8 mouse cellular contexts compared by ENCODE assay signal in the genomic region with DNA sequence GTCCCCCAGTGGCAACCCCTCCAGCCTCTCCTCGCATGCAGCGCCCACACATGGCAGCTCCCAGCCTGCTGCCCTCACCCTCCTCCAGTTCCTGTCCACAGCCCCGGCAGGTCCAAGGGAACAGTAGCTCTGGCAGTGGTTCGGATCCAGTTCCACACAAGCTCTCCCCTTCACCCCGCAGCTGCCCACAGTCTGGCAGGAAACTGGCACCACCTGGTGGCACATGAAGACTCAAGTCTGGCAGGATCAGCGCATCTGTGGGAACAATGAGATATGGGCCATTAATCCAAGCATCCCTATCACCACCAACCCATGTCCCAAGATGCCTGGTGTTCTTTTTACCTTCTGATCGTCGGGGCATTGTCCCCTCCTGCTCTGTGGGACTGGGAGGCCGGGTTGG. TPM values are rescaled to one million over a fixed set of nuclear protein-coding genes. Genes with fewer than 3 reads are reported as not detected.
DNase-seq lines count a peak whose midpoint lies in the region; ATAC-seq and TF ChIP-seq lines count a peak whose summit lies in the region.

No protein-coding gene starts in this region.

- no peak overlapping the region for H3K27ac ChIP-seq in kidney, adult 2 months (ENCODE audit: insufficient read depth, low read depth, low read length)
- no peak overlapping the region for H3K27ac ChIP-seq in ES-E14 (ENCODE audit: insufficient read depth, low read depth, low read length, poor library complexity, severe bottlenecking)
- H3K27ac ChIP-seq in limb, embryonic 13.5 days: no peak overlapping the region

- peak overlapping the region; percentile 19; the same call in 1 of the 2 replicates for H3K9ac ChIP-seq in ES-E14 (ENCODE audit: insufficient read depth, low read depth, low read length, poor library complexity, severe bottlenecking)
- peak overlapping the region; percentile 27 for H3K9ac ChIP-seq in limb, embryonic 13.5 days

- in situ Hi-C loops in ES-E14 (cut with MboI; ENCODE audit: low sequenced_read_pairs in 2 of 2, unreplicated experiment in 2 of 2): no loop called here

- no peak overlapping the region for H3K4me3 ChIP-seq in kidney, adult 2 months (ENCODE audit: insufficient read depth, low read depth, low read length)
- peak overlapping the region in 1 of 2 experiments; percentile 25; a peak in 2 of 4 replicates for H3K4me3 ChIP-seq in ES-E14 (ENCODE audit: insufficient read depth in 1 of 2, low read depth in 1 of 2, low read length in 2 of 2, poor library complexity in 1 of 2, severe bottlenecking in 1 of 2)
- peak overlapping the region; percentile 87 for H3K4me3 ChIP-seq in limb, embryonic 13.5 days

- no peaks in the 10 kb centered on the region; the same call in 1 of the 2 replicates for H3K4me1 ChIP-seq in kidney, adult 2 months (ENCODE audit: control insufficient read depth, insufficient read depth, low read length)
- H3K4me1 ChIP-seq in ES-E14 (ENCODE audit: control insufficient read depth in 2 of 2, insufficient read depth in 2 of 2, low read length in 2 of 2, poor library complexity in 1 of 2): peaks cover 5 to 9% of the 10 kb centered on the region in 2 experiments
- H3K4me1 ChIP-seq in limb, embryonic 13.5 days: peaks cover 23% of the 10 kb centered on the region

- no peak for ATAC-seq in limb, embryonic 13.5 days (ENCODE audit: low FRiP score, low read depth)

- WGBS in kidney, adult 2 months: 54% methylated on average over 9 of the region's 9 CpGs
- 88% methylated on average over 9 of the region's 9 CpGs for WGBS in limb, embryonic 13.5 days

- peak; percentile 51 for DNase-seq in adrenal gland, postnatal 10 days
- DNase-seq in adrenal gland, adult 2 months: no peak
- peak; percentile 29 for DNase-seq in kidney, adult 2 months
- no peak for DNase-seq in kidney, postnatal 14 days
- DNase-seq in ES-E14 (ENCODE audit: low read depth, low spot score): no peak
- no peak for DNase-seq in ovary, adult 18-20 months (ENCODE audit: low spot score)
- DNase-seq in left cerebral cortex, adult 18-20 months (ENCODE audit: low spot score in 2 of 2): no peak

- peak; percentile 35 for TF ChIP-seq CTCF in kidney, adult 2 months (conservative IDR thresholded peaks at IDR 0.05; ENCODE audit: insufficient read depth, insufficient read length, low read depth, low read length)

- H3K36me3 ChIP-seq in kidney, adult 2 months (ENCODE audit: control insufficient read depth, insufficient read depth, low read length): peaks cover 10% of the 10 kb centered on the region
- peaks cover 62% of the 10 kb centered on the region for H3K36me3 ChIP-seq in ES-E14 (ENCODE audit: control insufficient read depth, insufficient read depth, low read length, poor library complexity, severe bottlenecking)
- peaks cover 83% of the 10 kb centered on the region for H3K36me3 ChIP-seq in limb, embryonic 13.5 days

- TF ChIP-seq POLR2A in kidney, adult 2 months (IDR thresholded peaks at IDR 0.05; ENCODE audit: low read depth, low read length): no peak

- no peaks in the 10 kb centered on the region for H3K27me3 ChIP-seq in kidney, adult 2 months (replicated peaks; ENCODE audit: control insufficient read depth, insufficient read depth, low read length)
- no peaks in the 10 kb centered on the region for H3K27me3 ChIP-seq in limb, embryonic 13.5 days

- no peaks in the 10 kb centered on the region for H3K9me3 ChIP-seq in ES-E14 (ENCODE audit: control insufficient read depth, insufficient read depth, low read depth, low read length)
- peaks cover 6% of the 10 kb centered on the region for H3K9me3 ChIP-seq in limb, embryonic 13.5 days

- H3K4me2 ChIP-seq in limb, embryonic 13.5 days (replicated peaks): no peak overlapping the region

TF ChIP-seq in ES-E14, 5 proteins besides CTCF, POLR2A, EP300 and RAD21:
- TF ChIP-seq ZC3H11A (IDR thresholded peaks at IDR 0.05; ENCODE audit: borderline replicate concordance, low read depth, low read length) (no peak), MAFK (IDR thresholded peaks at IDR 0.05; ENCODE audit: insufficient read depth, low read depth, low read length) (no peak), HCFC1 (IDR thresholded peaks at IDR 0.05; ENCODE audit: borderline replicate concordance, insufficient read depth, low read length) (no peak), ZNF384 (IDR thresholded peaks at IDR 0.05; ENCODE audit: low read depth, low read length) (no peak), CHD2 (IDR thresholded peaks at IDR 0.05; ENCODE audit: low read depth, low read length) (no peak)
TF ChIP-seq in ES-E14: peak in this region for 0.

RNA-seq across cellular contexts. Expression of a gene that starts 2.2 kb away (rescaled TPM):
- total RNA-seq in adrenal gland, postnatal 10 days (2021): 10 to 100 TPM; 23.0 to 23.7 TPM
- total RNA-seq in adrenal gland, adult 2 months (2021): 10 to 100 TPM; 28.5 to 29.5 TPM
- polyA plus RNA-seq in adrenal gland, adult 2 months (2012; rRNA removed): 75.5 and 77.8 TPM in 2 replicates
- 22.9 and 29.8 TPM in 2 replicates for polyA plus RNA-seq in kidney, adult 2 months (2012; rRNA removed)
- total RNA-seq in ES-E14 (2012; rRNA removed): 15.2 and 18.5 TPM in 2 replicates
- polyA plus RNA-seq in limb, embryonic 13.5 days (2015; fragmentation: Nextera tagmentation; extraction: Ambion mirVana): 10.9 and 11.0 TPM in 2 replicates
- total RNA-seq in left cerebral cortex, adult 18-20 months (2021): 10 to 100 TPM; 24.2 to 28.7 TPM

RNA-seq across cellular contexts. Expression of a gene that starts 6.7 kb away (rescaled TPM):
- 10 to 100 TPM; 38.9 to 48.2 TPM for total RNA-seq in adrenal gland, postnatal 10 days (2021)
- total RNA-seq in adrenal gland, adult 2 months (2021): 10 to 100 TPM; 39.5 to 45.7 TPM
- polyA plus RNA-seq in adrenal gland, adult 2 months (2012; rRNA removed): 26.8 and 35.7 TPM in 2 replicates
- polyA plus RNA-seq in kidney, adult 2 months (2012; rRNA removed): 54.1 and 61.0 TPM in 2 replicates
- 74.5 and 76.8 TPM in 2 replicates for total RNA-seq in ES-E14 (2012; rRNA removed)
- 72.6 and 76.3 TPM in 2 replicates for polyA plus RNA-seq in limb, embryonic 13.5 days (2015; fragmentation: Nextera tagmentation; extraction: Ambion mirVana)
- total RNA-seq in left cerebral cortex, adult 18-20 months (2021): 10 to 100 TPM; 35.4 to 40.1 TPM

RNA-seq across cellular contexts. Expression of a gene that starts 6.9 kb away (rescaled TPM):
- total RNA-seq in adrenal gland, postnatal 10 days (2021): 10 to 100 TPM; 79.2 to 90.3 TPM
- total RNA-seq in adrenal gland, adult 2 months (2021): 100 to 1,000 TPM in 1 of 2 experiments, 10 to 100 TPM in 1; 85.7 to 115 TPM
- polyA plus RNA-seq in adrenal gland, adult 2 months (2012; rRNA removed): 85.1 and 92.2 TPM in 2 replicates
- 94.1 and 95.5 TPM in 2 replicates for polyA plus RNA-seq in kidney, adult 2 months (2012; rRNA removed)
- total RNA-seq in ES-E14 (2012; rRNA removed): 72.0 and 76.5 TPM in 2 replicates
- 161 and 165 TPM in 2 replicates for polyA plus RNA-seq in limb, embryonic 13.5 days (2015; fragmentation: Nextera tagmentation; extraction: Ambion mirVana)
- total RNA-seq in left cerebral cortex, adult 18-20 months (2021): 10 to 100 TPM; 77.5 to 80.3 TPM

RNA-seq across cellular contexts. Expression of a gene that starts 19.9 kb away (rescaled TPM):
- 10 to 100 TPM; 46.3 to 64.2 TPM for total RNA-seq in adrenal gland, postnatal 10 days (2021)
- 10 to 100 TPM; 51.9 to 67.4 TPM for total RNA-seq in adrenal gland, adult 2 months (2021)
- polyA plus RNA-seq in adrenal gland, adult 2 months (2012; rRNA removed): 34.8 and 47.8 TPM in 2 replicates
- 47.8 and 49.2 TPM in 2 replicates for polyA plus RNA-seq in kidney, adult 2 months (2012; rRNA removed)
- total RNA-seq in ES-E14 (2012; rRNA removed): 73.8 and 83.8 TPM in 2 replicates
- polyA plus RNA-seq in limb, embryonic 13.5 days (2015; fragmentation: Nextera tagmentation; extraction: Ambion mirVana): 84.8 and 92.4 TPM in 2 replicates
- 10 to 100 TPM; 50.5 to 53.6 TPM for total RNA-seq in left cerebral cortex, adult 18-20 months (2021)

RNA-seq across cellular contexts. Expression of a gene that starts 20.2 kb away (rescaled TPM):
- 1 to 10 TPM; 1.5 to 2.8 TPM for total RNA-seq in adrenal gland, postnatal 10 days (2021)
- total RNA-seq in adrenal gland, adult 2 months (2021): 1 to 10 TPM; 1.1 to 1.4 TPM
- polyA plus RNA-seq in adrenal gland, adult 2 months (2012; rRNA removed): 0.52 and 0.94 TPM in 2 replicates
- 1.6 and 2.1 TPM in 2 replicates for polyA plus RNA-seq in kidney, adult 2 months (2012; rRNA removed)
- 3.1 and 6.3 TPM in 2 replicates for total RNA-seq in ES-E14 (2012; rRNA removed)
- 0.99 and 1.8 TPM in 2 replicates for polyA plus RNA-seq in limb, embryonic 13.5 days (2015; fragmentation: Nextera tagmentation; extraction: Ambion mirVana)
- total RNA-seq in left cerebral cortex, adult 18-20 months (2021): 1 to 10 TPM; 3.0 to 4.4 TPM

Comparison
In these comparisons a context has a peak if more than half of its experiments do, and no peak if none do; other contexts are left out.
1. DNase-seq: peak in adrenal gland, postnatal 10 days (single experiment) and kidney, adult 2 months (single experiment); none in adrenal gland, adult 2 months (single experiment), kidney, postnatal 14 days (single experiment), ES-E14 (single experiment), ovary, adult 18-20 months (single experiment) and left cerebral cortex, adult 18-20 months (0 of 2).